Mouse (Mus musculus) lung, adult 18-20 months (tissue): ENCODE data around the gene Irf2bpl.

Source experiments
- DNase-seq, 2 experiments: peaks; one replicate each; pipeline ENCODE4 v3.0.0; 2022; ENCODE audit warnings: mixed read lengths in 2 of 2

The Irf2bpl gene

DNA sequence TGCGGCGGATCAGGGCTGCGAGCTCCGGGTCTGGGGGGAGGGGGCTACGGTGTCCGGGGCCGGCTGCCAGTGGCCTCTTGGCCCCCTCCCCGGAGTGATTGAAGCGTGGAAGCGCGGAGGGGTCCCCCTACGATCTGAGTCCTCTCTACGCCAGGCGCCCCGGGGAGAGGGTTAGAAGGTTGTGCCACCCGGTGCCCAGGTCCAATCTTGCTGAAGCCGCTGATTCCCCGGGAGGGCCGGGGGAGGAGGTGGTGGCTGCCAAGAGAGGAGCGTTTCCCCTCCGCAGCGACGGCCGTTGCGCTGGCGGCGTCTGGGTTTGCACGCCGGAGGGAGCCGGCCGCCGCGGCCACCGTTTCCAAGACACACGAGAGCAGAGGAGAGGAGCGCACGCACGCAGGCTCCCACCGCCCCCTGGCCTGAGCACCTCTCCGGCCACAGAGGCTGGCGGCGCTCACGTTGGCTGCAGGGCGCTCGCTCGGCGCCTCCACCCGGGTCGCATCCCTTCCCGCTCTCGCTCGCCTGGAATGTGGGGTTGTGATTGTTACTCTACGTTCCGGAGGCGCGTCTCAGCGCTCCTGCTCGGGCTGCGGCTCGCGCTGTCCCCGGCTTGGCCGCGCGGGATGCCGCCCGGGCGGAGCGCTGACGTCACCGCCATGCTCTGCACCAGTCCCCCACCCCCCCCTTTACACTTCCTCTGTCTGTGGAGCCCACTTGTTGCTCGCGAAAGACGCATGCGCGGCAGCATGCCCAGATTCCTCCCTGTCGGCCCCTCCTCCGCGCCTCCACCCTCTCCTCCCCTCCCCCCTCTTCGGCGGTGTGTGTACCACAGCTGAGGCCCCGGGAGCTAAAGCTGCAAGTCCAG is at the start of gene Irf2bpl:
Irf2bpl (minus strand) TSS at position 602 of the 862 bp plus-strand sequence.
- DNase-seq = peak; percentile 99

DNA sequence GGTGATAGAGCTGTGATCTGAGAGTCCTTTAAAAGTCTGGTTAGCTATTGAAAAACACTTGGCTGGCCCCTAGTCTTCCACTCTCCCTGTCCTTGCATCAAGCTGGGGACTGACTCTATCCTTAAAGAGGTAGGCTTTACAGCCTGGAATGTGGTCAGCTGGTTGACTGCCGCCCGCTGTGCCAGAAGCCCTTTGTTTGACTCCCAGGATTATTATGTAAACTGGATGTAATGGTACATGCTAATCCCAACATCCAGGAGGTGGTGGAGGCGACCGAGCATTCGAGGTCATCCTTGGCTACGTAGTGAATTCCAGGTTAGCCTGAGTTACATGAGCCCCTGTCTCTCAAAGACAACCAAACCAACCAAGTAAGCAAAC is 48.0 kb upstream of the Irf2bpl start:
- peak; percentile 83 to 90 for DNase-seq

DNA sequence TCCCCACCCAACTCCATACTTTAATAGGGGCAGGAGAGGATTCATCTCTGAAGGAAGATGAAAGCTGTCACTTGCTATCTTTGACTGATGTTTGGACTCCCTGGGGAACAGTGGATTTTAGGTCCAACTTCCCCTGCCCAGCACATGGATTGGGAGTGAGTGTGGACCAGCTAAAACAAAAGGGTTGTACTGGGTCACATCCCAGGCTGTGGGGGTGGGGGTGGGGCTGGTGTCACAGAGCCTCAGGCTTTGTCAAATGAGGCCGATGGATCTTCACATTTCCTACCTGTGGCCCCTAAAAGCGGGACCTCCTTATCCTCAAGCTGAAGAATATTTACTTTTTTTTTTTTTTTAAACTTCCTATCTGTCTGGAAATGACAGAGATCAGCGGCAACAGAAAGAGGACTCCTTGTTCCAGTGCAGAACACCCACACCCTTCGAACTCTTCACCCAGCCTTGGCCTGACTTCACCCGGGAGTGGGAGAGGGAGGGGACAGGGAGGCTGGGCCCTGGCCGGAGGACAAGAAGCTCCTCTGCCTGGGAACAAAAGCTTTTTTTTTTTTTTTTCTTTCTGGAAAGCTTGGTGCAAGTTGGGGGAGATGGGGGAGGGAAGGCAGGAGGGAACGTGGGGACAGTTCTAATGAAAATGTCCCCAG is 47.4 kb upstream of the Irf2bpl start:
- DNase-seq = peak; percentile 92 to 96

DNA sequence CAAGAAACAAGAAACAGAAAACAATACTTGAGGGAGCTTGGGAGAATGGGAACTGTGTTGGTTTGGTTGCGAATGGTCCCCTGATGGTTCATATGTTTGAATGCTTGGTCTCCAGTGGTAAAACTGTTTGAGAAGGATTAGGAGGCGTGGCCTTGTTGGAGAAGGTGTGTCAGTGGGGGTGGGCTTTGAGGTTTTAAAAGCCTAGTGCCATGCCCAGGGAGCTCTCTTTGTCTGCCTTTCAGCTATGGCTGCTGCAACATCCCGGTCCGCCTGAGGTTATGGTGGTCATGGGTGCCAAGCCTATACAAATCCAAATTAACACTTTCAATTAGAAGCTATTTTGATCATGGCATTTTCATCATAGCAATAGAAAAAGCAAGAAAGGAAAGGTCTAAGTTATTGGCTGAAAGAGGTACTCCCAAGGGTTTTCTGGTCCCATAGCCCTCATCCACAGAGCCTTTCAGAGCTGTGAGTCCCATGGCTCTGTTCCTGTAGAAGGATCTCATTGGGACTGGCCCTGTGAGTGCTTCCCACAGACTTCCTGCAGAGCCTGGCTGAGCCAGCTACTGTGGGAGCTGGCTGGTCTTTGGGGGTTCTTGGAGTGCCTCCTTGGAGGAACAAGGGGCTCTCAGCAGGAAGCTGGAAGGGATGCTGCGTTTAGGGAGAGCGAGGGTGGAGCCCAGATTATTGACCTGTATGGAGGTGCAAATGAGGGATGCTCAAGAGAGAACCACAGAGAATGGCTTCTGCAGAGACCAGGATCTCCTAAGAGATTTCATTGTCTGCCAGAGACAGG is 46.5 kb upstream of the Irf2bpl start:
- DNase-seq = no peak

DNA sequence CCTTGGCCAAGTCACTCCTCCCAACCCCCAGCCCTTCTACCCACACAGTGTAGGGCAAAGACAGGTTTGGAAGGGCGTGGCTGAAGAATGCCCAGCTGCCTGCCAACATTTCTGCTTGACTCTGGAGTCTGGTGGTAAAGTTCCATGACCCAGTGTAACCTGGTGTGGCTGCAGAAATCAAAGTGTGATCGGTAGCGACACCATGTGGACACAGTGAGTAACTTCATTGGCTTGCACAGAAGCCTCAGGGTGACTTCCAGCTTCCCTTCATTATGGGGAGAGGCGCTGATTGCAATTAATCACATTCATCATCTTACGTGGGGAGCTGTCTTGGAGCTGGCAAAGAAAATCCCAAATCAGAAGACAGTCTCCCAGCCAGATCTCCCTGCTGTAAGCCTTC is 39.2 kb upstream of the Irf2bpl start:
- DNase-seq = peak; percentile 87 to 91

DNA sequence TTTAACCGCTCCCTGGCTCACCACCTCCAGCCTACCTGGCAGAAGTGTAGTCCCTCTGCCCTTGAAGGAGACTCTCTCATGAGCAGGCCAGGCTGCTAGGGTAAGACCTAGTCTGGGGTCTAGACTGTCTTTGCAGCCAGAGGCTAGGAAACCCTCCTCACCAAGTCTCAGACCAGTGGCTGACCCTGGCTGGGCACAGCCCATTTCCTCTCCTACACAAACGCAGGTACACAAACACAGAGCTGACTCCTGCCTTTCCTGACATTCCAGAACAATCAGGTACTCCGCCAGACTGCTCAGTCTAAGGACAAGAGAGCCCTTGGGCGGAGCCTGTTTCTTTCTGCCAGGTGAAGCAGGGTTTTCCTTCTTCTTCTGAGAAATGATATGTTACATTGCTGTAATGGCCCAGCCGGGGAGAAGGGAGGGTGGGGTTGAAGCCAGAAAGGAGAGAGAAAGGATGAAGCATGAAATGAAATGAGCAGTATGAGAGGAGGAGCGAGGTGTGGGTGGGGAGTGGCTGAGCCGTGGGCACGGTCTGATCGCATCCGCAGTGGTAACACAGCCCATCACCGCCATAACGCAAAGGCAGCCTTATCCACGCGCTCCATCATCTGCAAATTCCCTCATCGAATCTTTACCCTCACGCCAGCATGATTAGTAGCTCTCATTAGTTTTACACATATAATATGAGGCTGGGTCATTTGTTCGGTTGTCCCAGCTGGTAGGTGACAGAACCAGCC is 34.6 kb upstream of the Irf2bpl start:
- peak; percentile 48 to 60 for DNase-seq

DNA sequence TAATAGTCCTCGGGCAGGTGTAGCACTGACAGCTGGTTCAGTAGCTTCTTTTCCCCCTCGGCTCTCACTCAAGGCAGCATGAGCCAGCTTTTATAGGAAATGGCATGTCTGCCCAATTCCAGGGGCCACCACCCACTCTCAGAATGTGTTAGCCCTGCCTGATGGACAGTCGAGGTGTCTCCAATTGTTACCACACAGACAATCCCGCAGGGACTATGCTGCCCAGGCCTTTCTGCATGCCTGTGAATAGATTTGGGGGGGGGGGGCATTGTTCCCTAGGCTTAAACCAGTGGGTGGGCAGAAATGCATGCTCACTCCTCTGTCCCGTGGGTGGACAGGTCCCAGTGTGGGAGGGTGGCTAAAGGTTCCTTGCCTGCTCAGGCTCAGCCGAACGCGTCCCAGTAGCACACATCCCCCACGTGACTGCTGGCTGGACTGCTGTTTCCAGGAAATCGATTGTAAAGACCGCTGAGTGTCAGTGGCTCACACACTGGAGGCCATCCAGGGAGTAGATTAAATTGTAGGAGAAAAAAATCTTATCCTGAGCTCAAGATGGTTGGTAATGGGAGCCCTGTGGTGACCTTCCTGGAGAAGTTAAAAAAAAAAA is 33.9 kb upstream of the Irf2bpl start:
- peak; percentile 55 to 72 for DNase-seq

DNA sequence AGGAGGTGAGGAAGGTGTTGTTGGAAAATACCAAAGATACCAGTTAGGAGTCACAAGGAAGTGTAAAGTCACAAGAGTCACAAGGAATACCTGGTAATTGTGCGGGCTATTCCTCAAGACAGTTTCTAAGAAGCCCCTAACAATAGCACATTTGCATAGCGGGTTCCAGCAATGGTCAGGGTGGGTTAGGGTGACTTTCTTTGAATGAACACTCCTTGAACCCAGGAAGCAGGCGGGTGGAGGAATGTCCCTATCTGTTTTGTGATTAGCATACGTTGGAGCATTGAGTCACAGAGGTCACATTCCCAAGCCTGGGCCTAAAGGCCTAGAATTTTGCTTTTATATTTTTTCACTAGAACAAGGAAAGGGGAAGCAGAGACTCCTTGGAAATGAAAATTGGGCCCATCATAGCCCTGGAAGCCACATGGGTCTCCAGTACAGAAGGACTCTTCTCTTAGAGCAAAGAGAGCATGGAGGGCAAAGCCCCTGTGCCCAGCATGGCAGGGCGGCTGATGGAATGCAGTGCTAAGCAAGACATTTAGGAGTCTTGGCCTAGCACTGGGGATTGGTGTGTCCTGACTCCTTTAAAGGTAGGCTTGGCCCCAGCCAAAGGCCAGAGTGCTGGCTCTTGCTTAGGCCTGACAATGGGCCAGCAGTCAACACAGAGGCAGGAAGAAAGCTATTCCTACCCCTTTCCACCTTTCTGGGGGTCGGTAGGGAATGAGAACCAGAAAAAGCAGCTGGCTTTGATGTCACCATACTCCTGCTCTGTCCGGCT is 32.4 kb upstream of the Irf2bpl start:
- no peak for DNase-seq

DNA sequence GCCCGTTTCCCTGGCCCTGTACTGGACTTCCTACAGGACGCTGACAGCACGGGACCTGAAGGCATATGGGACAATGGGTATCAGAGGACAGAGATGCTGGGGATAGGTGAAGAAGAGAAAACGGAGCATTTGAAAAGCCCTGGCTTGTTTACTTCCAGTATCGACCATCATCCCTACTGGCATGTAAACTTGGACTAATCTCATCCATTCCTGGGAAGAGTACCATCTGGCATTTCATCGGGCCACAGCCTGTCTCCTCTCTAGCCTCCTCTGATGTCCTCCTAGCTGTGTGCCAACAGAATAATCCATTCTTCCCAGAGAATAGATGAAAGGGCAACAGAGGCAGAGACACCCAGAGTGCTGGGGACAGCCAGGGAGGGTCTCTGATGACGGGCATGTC is 31.0 kb upstream of the Irf2bpl start:
- DNase-seq = no peak

DNA sequence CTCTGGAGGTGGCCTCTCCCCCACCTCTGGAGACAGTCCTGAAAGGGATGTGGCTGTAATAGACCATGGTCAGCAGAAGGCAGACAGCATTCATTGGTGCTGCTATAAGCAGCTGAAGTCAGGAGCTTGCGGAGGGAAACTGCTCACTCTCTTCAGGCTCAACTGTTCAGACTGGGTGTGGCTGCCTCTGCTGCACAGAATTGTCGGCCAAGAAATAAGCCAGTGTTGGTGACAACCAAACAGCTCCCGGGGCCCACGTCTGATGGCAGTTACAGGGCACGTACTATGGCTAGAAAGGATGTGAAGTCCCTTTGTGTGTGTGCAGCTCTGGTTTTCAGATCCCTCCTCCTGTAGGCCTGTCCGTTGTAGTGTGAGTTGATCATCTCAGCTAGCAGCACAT is 30.2 kb upstream of the Irf2bpl start:
- DNase-seq = no peak

DNA sequence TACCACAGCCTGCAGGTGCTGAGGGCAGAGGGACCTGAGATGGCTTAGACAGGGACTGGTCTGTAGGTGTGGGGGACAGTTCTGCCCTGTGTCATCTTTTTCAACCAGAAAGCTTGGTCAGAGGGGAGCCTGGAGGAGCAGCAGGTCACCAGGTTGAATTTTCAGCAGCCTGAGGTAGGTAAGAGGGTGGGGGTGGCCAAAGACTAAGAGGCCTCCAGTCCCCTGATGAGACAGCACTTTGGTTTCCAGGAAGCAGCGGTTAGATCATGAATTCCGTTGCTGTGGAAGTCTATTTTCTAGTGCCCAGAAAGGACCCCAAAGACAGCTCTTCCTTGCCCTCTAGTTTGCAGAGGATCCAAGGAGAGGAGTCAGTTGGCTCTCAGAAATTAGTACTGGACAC is 29.8 kb upstream of the Irf2bpl start:
- DNase-seq = no peak

DNA sequence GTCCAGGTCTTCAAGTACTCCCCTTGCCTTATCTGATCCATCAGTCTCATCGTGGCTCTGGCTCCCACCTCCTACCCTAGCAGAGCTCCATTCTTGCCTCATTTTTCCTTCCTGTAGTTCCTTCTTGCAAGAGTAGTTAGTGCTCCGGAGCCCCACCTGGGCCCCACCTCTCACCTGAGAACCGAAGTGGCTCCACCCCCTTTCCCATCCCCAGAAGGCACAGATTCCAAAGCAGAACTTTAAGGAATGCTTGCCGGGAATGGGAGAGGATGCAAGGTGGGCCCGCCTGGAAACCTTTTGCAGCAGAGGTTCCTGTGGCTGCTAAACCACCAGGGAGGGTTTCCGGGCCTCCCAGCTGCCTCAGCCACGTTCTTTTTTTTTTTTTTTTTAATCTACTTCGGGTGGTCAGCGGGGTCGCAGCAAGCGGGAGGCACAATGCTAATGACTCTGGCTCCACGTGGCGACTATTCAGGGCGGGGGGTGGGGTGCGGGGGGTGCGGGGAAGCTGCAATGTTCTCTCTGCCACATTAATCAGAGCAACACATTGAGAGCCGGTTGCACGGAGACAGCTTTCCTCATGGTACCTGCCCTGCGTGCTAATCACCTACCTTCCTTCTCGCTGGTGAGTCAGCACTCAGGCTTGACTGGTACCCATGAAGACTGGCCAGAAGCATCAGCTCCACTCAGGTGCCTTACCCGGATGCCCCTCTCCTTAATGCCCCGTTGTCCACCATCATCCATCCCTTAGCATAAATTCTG is 27.9 kb upstream of the Irf2bpl start:
- no peak for DNase-seq

DNA sequence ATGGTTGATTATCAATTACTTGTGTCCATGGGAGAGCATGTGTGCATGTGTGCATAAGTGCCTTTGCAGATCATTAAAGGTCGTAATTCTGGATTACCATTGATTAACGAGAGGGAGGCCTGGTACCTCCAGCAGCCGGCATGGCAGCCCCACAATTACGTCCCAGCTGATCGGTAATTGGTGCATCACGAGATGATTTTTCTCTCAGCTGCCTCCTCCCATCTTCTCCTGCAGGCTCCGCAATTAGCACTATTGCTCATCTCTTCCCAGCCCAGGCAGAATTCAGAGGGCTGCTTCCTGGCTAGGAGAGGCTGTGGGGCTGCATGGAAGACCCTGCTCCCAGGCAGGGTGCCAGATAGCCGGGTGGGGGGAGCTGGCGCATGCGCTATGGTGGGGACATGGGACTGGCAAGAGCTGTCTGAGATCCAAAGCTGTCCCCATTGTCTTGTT is 26.9 kb upstream of the Irf2bpl start:
- DNase-seq = no peak

DNA sequence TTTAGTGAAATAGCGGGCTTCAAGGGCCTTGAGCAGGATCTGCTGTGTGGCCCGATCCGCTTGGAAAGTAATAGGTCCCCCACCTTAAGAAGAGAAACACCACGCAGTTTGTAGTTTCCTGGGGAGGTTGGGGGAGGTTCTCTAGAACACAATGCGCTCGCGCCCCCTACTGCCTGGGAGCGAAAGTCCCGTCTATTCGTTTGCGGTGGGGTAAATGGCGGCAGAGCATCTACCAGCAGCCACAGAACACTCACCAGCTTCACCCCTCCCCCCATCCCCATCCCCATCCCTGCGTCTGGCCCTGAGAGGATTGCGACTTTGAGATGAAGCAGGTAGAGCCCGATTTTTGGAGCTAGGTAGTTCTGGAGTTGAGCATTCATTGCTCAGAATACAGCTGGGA is 21.8 kb upstream of the Irf2bpl start:
- peak; percentile 88 to 91 for DNase-seq

DNA sequence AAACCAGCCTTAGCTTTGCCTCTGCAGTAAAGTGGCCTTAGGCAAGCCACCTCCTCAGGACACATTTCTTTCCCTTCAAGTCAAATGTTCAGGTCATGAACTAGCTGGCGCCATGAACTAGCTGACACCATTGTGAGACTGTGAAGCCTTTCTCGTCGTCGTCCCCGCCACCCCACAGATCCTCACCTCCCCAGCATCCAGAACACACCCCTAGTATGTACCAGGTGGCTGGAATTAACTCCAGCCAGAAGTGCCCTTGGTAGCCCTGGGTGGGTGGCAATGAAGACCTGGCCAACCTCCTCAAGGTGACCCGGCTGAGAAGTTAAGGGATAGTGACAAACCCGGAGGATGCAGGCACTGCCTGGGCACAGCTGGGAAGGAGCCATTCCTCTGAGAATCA is 21.3 kb upstream of the Irf2bpl start:
- no peak for DNase-seq

DNA sequence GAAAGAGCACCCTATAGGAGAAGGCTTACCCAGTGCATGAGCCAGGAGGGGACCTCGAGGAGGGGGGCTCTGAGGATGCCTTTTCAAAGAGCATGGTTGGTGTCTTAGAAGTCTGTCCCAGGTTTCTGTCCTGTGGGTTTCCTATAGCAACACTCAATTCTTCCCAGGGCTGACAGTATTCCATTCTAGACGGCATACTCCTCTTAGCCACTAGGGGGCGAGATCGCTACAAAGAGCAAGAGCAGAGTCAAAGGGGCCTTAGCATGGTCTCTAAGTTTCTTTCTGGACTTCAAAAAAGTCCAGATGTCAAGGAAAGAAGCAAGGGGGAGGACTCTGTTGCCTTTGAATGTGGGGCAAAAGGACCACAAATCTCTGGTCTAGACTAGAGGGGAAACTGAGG is 20.6 kb upstream of the Irf2bpl start:
- peak; percentile 61 to 81 for DNase-seq

DNA sequence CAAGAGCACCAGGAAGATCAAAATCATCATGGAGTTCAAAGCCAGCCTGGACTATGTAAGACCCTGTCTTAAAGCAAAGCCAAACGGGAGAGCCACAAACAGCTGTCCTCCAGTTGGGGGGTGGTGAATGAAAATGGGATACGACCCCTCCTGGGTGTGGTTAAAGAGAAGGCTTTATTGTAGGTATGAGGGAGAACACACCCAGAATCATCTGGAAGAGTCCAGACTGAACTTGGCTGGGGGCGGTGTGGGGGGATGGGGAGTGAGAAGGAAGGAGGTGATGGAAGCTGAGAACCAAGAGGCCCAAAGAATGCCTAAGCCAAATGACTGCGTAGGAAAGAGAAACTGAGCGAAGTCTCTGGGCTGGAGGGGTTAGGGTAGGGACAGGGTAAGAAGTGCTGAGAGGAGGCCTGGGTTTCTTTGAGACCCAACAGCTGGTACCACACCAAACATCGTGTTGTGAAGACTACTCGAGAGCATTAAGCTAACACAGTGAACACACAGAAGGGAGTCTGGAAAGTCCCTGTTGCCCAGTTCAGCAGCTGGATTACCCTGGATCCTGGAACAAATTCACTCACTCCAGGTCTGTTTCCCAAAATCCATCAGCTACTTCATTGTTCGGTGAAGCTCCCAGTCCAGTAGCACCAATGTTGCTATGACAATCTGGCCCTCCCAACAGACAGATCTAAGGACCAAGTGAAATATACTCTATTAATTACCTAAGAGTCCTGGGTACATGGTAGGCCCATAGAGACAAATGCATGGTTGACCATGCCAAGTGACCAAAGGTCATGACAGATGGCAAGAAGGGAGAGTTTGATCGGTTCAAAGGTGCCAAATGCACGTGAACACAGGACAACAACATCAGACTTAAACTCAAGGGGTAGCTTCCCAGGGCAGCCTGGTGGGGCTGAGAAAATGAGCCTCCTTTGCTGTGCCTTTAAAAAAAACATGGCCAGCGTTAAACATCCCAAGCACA is 19.5 kb upstream of the Irf2bpl start:
- no peak for DNase-seq

DNA sequence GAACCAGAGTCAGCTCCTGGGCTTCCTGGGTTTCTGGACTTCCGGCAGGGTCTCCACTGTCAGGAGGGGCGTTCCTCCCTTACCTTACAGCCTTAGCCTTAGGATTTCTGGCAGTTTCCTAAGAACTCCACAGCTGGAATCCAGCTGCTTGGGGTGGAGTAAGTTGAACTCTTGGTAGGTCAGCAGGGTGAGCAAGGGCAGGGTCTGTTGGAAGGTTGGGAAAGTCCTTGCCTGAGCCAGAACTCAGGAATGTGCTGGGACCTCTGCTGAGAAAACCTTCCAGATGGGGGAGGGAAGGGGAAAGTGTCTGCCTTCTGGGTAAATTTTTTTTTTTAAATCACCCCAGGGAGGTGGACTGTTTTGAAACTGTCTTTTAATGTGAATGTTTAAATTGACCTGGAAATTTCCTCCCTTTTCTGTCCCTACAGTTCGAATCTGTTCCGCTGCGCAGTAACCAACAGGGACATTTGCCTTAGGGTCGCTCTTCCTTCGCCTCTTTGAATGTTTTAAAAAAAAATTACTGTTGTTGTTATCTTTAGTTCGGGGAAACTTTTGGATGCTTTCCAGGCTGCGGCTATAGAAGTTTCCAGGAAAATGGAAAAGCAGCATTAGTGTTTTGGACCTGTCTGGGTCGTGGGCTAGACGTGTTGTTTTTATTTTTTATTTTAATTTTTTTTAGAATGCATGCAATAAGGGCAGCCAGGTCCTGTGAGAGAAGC is 15.0 kb upstream of the Irf2bpl start:
- peak; percentile 55 to 73 for DNase-seq

DNA sequence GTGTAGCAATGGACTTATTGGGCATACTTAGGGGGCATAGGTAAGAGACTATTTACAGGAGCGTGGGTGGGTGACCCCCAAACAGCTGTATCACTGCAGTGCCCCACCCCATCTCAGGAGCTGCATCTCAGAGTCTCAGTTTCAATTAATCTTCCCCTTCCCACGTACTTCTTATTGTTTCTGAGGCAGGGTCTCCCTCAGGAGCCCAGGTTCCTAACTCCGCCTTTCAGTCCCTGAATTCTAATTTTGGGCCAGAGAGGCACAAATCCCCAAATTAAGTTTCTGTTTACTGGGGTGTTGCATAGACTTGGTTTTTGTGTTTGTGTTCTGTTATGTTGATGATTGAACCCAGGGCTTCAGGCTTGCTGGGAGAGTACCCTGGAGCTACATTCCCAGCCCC is 13.8 kb upstream of the Irf2bpl start:
- DNase-seq = no peak
